Mouse (Mus musculus) heart, postnatal 0 days (tissue): ENCODE results near the gene Rassf2. TPM values are rescaled to one million over a fixed set of nuclear protein-coding genes. Genes with fewer than 3 reads are reported as not detected.

Source experiments
- ATAC-seq: fragments of 200-750 bp; cut with Nextera tagmentation; 2 replicates; pipeline ENCODE4 v1.8.0; 2017; ENCODE audit warnings: low read depth, moderate number of reproducible peaks, moderate library complexity; ENCODE audit not compliant: insufficient read depth
- DNase-seq: peaks from one replicate; pipeline ENCODE4 v3.0.0-alpha.2; 2016; ENCODE audit warnings: low spot score
- H3K27ac ChIP-seq: fragments of 300-500 bp; sonication (generic); 2 replicates; pipeline ENCODE4 v1.5.1; 2014; ENCODE audit warnings: low read depth, mild to moderate bottlenecking
- H3K27me3 ChIP-seq: fragments of 300-500 bp; sonication (generic); 2 replicates; pipeline ENCODE4 v1.6.1; 2014; ENCODE audit warnings: low read length, mixed read lengths; ENCODE audit not compliant: control insufficient read depth, insufficient read depth
- H3K36me3 ChIP-seq: fragments of 300-500 bp; sonication (generic); replicated peaks from 2 replicates; pipeline ENCODE4 v1.6.1; 2014; ENCODE audit warnings: low read length, mixed read lengths; ENCODE audit not compliant: control insufficient read depth, insufficient read depth
- H3K4me1 ChIP-seq: fragments of 300-500 bp; sonication (generic); 2 replicates; pipeline ENCODE4 v1.6.1; 2014; ENCODE audit warnings: antibody characterized with exemption; ENCODE audit not compliant: control insufficient read depth, insufficient read depth
- H3K4me2 ChIP-seq: fragments of 300-500 bp; sonication (generic); 2 replicates; pipeline ENCODE4 v1.6.1; 2014; ENCODE audit warnings: low read depth, mild to moderate bottlenecking, low read length, moderate library complexity
- H3K4me3 ChIP-seq: fragments of 300-500 bp; sonication (generic); 2 replicates; pipeline ENCODE4 v1.5.1; 2014; ENCODE audit warnings: low read depth, low read length
- H3K9ac ChIP-seq: fragments of 300-500 bp; sonication (generic); replicated peaks from 2 replicates; pipeline ENCODE4 v1.6.1; 2014; ENCODE audit warnings: low read depth, low read length, mixed read lengths
- H3K9me3 ChIP-seq: fragments of 300-500 bp; sonication (generic); replicated peaks from 2 replicates; pipeline ENCODE4 v1.6.1; 2016; ENCODE audit warnings: low read length; ENCODE audit not compliant: control insufficient read depth
- CTCF ChIP-seq: IDR thresholded peaks from 2 replicates; pipeline ENCODE4 v1.5.1; 2016; ENCODE audit warnings: antibody characterized with exemption, control low read depth, low read depth
- EP300 ChIP-seq: IDR thresholded peaks from 2 replicates; pipeline ENCODE4 v1.6.1; 2016; ENCODE audit warnings: antibody characterized with exemption, low read depth
- WGBS: fragments of 180-500 bp; shearing (Covaris S2); extraction: QIAGEN DNeasy Blood & Tissue Kit; methylation state at CpG from one replicate; pipeline ENCODE4 v1.1.7; 2014; 5-methylcytosine and 5-hydroxymethylcytosine counted together
- polyA plus RNA-seq: library from polyadenylated mRNA; unstranded; fragments of >200 nt; fragmentation: Nextera tagmentation; extraction: Ambion mirVana; gene quantifications from 2 replicates; pipeline ENCODE4 v1.2.1, GENCODE M21; 2015
- total RNA-seq: library from RNA; depleted of rRNA; stranded (reverse); fragments of >200 nt; gene quantifications from 2 replicates; pipeline ENCODE4 v1.2.3, GENCODE M21; 2014; ENCODE audit warnings: low replicate concordance

The Rassf2 gene
- total and polyA plus RNA-seq, 2 experiments from 2014 or later: 2.7 to 5.2 TPM

DNA sequence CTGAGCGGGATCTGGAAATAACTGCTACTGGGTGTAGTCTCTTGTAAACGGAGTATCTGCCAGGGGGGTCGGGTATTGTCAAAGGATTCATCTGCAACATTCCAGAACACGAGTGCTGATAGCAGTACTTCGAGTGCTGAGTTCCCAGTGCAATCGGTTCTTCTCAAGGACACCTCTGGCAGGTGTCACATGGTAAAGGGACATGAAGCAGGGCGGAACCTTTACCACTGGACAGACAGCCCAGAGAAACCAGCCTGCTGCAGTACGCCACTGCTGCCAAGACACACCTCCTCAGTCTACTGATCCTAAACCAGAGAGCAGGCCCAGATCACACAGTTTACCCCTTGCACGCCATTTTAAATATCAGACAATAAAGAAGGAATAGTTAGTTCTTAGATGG is 75.2 kb downstream of the Rassf2 start:
- Histone ChIP-seq H3K36me3 (no peaks in the 10 kb centered on the region), H3K4me2 (peak overlapping the region; percentile 62), H3K4me3 (peak overlapping the region; percentile 36), H3K4me1 (peaks cover 32% of the 10 kb centered on the region), H3K9ac (no peak overlapping the region), H3K27me3 (no peaks in the 10 kb centered on the region), H3K9me3 (no peaks in the 10 kb centered on the region), H3K27ac (peak overlapping the region; percentile 65)
- DNase-seq: peak; percentile 83
- peak; percentile 26; the same call in 1 of the 2 replicates for TF ChIP-seq EP300
- TF ChIP-seq CTCF: no peak
- peak; percentile 88 for ATAC-seq
- WGBS: 23% methylated on average over 9 of the region's 9 CpGs

DNA sequence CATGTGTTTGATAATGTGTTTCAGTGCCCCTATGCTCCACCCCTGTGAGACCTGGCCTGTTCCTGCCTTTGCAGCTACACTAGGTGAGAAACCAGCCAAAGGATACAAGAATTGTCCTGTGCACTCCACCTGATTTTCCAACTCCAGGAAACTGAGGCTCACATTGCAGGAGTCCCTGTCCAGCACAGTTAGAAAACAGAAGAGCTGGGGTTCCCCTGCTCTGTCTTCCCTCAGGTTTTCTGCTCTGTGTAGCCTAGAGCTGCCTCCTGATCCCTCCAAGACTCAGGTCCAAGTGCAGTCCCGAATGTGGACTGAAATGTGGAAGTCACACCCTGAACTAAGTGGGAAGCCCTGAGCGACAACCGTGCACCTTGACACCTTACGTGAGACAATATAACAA is 76.3 kb downstream of the Rassf2 start:
- peak overlapping the region; percentile 56 for H3K4me2 ChIP-seq
- ATAC-seq: no peak
- 89% methylated on average over 4 of the region's 4 CpGs for WGBS

DNA sequence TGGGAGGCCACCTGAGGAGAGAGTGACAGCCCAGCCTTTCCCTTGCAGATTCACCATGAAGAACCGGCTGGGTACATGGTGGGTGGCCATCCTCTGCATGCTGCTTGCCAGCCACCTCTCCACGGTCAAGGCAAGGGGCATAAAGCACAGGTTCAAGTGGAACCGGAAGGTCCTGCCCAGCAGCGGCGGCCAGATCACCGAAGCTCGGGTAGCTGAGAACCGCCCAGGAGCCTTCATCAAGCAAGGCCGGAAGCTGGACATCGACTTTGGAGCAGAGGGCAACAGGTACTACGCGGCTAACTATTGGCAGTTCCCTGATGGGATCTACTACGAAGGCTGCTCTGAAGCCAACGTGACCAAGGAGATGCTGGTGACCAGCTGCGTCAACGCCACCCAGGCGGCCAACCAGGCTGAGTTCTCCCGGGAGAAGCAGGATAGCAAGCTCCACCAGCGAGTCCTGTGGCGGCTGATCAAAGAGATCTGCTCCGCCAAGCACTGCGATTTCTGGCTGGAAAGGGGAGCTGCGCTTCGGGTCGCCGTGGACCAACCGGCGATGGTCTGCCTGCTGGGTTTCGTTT is 77.0 kb downstream of the Rassf2 start:
- H3K9ac ChIP-seq: no peak overlapping the region
- no peaks in the 10 kb centered on the region for H3K36me3 ChIP-seq
- H3K27ac ChIP-seq: no peak overlapping the region
- H3K4me3 ChIP-seq: peak overlapping the region; percentile 27
- ATAC-seq (no peak), DNase-seq (no peak)
- 17% methylated on average over 29 of the region's 29 CpGs for WGBS
- H3K9me3 ChIP-seq: no peaks in the 10 kb centered on the region
- peaks cover 28% of the 10 kb centered on the region for H3K4me1 ChIP-seq
- peak overlapping the region; percentile 56 for H3K4me2 ChIP-seq
- no peaks in the 10 kb centered on the region for H3K27me3 ChIP-seq
- TF ChIP-seq CTCF (no peak), EP300 (no peak)

More for the DNA sequence above, 76.3 kb downstream of the Rassf2 start:
- no peak for TF ChIP-seq CTCF
- TF ChIP-seq EP300: no peak
- Histone ChIP-seq H3K27me3 (no peaks in the 10 kb centered on the region), H3K36me3 (no peaks in the 10 kb centered on the region), H3K4me1 (peaks cover 32% of the 10 kb centered on the region), H3K27ac (no peak overlapping the region), H3K4me3 (peak overlapping the region; percentile 27), H3K9me3 (no peaks in the 10 kb centered on the region), H3K9ac (no peak overlapping the region)
- DNase-seq: no peak

DNA sequence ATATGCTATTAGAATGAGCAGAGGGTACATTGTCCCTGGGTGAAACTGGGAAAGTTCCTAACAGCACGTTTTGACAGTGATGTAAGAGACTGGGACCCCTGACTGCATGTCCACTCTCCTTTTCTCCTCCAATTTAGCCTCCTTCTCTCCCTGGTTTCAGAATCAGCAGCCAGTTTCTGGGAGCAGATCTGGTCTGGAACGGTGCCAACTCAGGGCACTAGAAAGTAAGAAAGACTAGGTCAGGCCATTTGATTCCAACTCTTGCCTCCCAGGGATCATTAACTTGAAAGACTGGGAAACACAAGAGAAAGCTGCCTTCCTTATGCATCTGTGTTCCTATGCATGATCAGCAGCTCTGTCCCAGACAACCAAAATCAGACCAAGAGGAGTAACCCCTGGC is 77.6 kb downstream of the Rassf2 start:
- peak overlapping the region; percentile 56; the same call in 1 of the 2 replicates for H3K4me2 ChIP-seq
- H3K27me3 ChIP-seq: no peaks in the 10 kb centered on the region
- DNase-seq (no peak), ATAC-seq (no peak)
- no peak overlapping the region for H3K27ac ChIP-seq
- WGBS: 55% methylated on average over 2 of the region's 2 CpGs
- no peak overlapping the region for H3K9ac ChIP-seq
- no peak for TF ChIP-seq CTCF
- TF ChIP-seq EP300: no peak
- H3K4me1 ChIP-seq: peaks cover 26% of the 10 kb centered on the region; the same call in 1 of the 2 replicates
- no peaks in the 10 kb centered on the region for H3K36me3 ChIP-seq
- no peak overlapping the region for H3K4me3 ChIP-seq
- H3K9me3 ChIP-seq: no peaks in the 10 kb centered on the region

DNA sequence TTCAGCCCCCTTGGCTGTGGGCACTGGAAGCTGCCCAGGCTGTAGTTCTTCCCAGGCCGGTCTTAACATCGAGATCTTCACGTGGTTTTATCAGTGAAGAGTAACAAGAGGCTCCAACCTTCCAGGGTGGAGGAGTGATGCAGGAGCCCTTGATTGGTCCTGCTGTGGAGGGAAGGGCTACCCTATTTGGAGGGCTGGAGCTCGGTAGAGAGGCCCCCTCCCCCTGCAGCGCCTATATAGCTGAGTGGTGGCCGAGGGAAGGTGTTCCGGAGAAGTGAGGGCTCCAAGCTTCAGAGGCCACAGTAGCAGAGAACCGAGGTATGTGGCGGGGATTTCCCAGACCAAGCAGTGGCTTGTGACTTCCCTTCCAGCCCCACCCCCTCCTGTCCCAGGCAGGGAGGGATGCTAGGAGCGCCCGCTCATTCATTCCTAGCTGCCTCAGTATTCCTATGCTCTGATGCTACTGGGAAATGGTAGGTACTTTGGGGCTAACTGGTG is 79.4 kb downstream of the Rassf2 start, which contains the start of gene Prnd:
Prnd (plus strand) TSS at position 264 of the 498 bp plus-strand sequence.
- TF ChIP-seq EP300: no peak
- TF ChIP-seq CTCF: no peak
- Histone ChIP-seq H3K27me3 (no peaks in the 10 kb centered on the region), H3K4me2 (0 out of 2 replicates have a peak within 1 kb of the TSS, but pooled peaks have one; percentile 2), H3K4me3 (no peak within 1 kb of the TSS), H3K4me1 (peaks cover 26% of the 10 kb centered on the region; the same call in 1 of the 2 replicates), H3K9ac (no peak within 1 kb of the TSS), H3K36me3 (no peaks in the 10 kb centered on the region), H3K27ac (no peak within 1 kb of the TSS), H3K9me3 (no peaks in the 10 kb centered on the region)
- ATAC-seq (0 out of 2 replicates have a peak, but pooled peaks have one; percentile 7), DNase-seq (no peak)
- 11% methylated on average over 10 of the region's 11 CpGs for WGBS
